Mouse (Mus musculus): ENCODE data around the gene Disc1. TPM values are rescaled to one million over a fixed set of nuclear protein-coding genes. Genes with fewer than 3 reads are reported as not detected.

Gene Disc1
- total and polyA plus RNA-seq, 3 experiments, result not detected

- H3K4me1 ChIP-seq (ENCODE audit: control insufficient read depth in 1 of 2, insufficient read depth in 2 of 2), result peaks cover 0 to 10% of the 10 kb centered on the region in 2 experiments; a peak in 2 of 4 replicates
- H3K9me3 ChIP-seq (replicated peaks; ENCODE audit: low read length), result peaks cover 8% of the 10 kb centered on the region
- H3K36me3 ChIP-seq (replicated peaks in 1 of 2; ENCODE audit: control insufficient read depth in 1 of 2, insufficient read depth in 1 of 2, low read length in 1 of 2), result no peaks in the 10 kb centered on the region
- H3K27me3 ChIP-seq (replicated peaks), result peaks cover 12% of the 10 kb centered on the region
- H3K79me2 ChIP-seq (replicated peaks; ENCODE audit: control insufficient read depth, extremely low read depth, insufficient read depth, poor library complexity, severe bottlenecking), result no peaks in the 10 kb centered on the region
- no peak overlapping the region for H3K9ac ChIP-seq (ENCODE audit: insufficient read depth, low read depth)
- H3K4me2 ChIP-seq (ENCODE audit: insufficient read depth, low read depth, poor library complexity, severe bottlenecking), result no peak overlapping the region
- H3K27ac ChIP-seq (ENCODE audit: insufficient read depth, low read depth), result no peak overlapping the region
- in situ Hi-C loops (cut with MboI; ENCODE audit: low pct_ligation_motif_present, low pct_unique_long_range_greater_than_20kb, low sequenced_read_pairs), result no loop called here
- no peak for TF ChIP-seq ZC3H11A (IDR thresholded peaks at IDR 0.05; ENCODE audit: low read depth, low read length)
- TF ChIP-seq ZMIZ1 (IDR thresholded peaks at IDR 0.05; ENCODE audit: low read depth, low read length), result no peak
- TF ChIP-seq KAT2A (IDR thresholded peaks at IDR 0.05; ENCODE audit: insufficient replicate concordance, low read length), result no peak
- TF ChIP-seq RCOR1 (conservative IDR thresholded peaks at IDR 0.05; ENCODE audit: low read depth, low read length), result no peak
- TF ChIP-seq CHD2 (IDR thresholded peaks at IDR 0.05; ENCODE audit: low read length), result no peak
- no peak for TF ChIP-seq BHLHE40 (IDR thresholded peaks at IDR 0.05; ENCODE audit: low read depth, low read length)
- no peak for TF ChIP-seq USF2 (conservative IDR thresholded peaks at IDR 0.05; ENCODE audit: low read depth, low read length)
- TF ChIP-seq HCFC1 (IDR thresholded peaks at IDR 0.05; ENCODE audit: low read depth, low read length), result no peak
- no peak for TF ChIP-seq NRF1 (IDR thresholded peaks at IDR 0.05; ENCODE audit: low read depth, low read length)
- TF ChIP-seq POLR2A (IDR thresholded peaks at IDR 0.05; ENCODE audit: low read depth, low read length), result no peak
- no peak for TF ChIP-seq PAX5 (IDR thresholded peaks at IDR 0.05; ENCODE audit: low read length)
- no peak for TF ChIP-seq NELFE (IDR thresholded peaks at IDR 0.05; ENCODE audit: low read depth, low read length)
- no peak for TF ChIP-seq POLR2AphosphoS2 (IDR thresholded peaks at IDR 0.05; ENCODE audit: low read depth, low read length)
- TF ChIP-seq TCF12 (IDR thresholded peaks at IDR 0.05; ENCODE audit: low read depth, low read length), result no peak
- TF ChIP-seq JUN (IDR thresholded peaks at IDR 0.05; ENCODE audit: insufficient read depth, low read depth, low read length), result no peak
- TF ChIP-seq ELF1 (IDR thresholded peaks at IDR 0.05; ENCODE audit: low read depth, low read length), result no peak
- TF ChIP-seq ZKSCAN1 (IDR thresholded peaks at IDR 0.05; ENCODE audit: borderline replicate concordance, low read depth, low read length), result no peak
- TF ChIP-seq CHD1 (IDR thresholded peaks at IDR 0.05; ENCODE audit: low read depth, low read length), result no peak
- DNase-seq (ENCODE audit: extremely low read depth), result no peak
- dilution Hi-C loops (cut with MboI; ENCODE audit: extremely low pct_ligation_motif_present, extremely low pct_unique_long_range_greater_than_20kb, low sequenced_read_pairs), result no loop called here
- no peak overlapping the region for H3K4me3 ChIP-seq (replicated peaks in 1 of 3; ENCODE audit: low read depth in 2 of 3, low read length in 2 of 3, poor library complexity in 1 of 3)
These were observed 223.2 kb downstream of the Disc1 start for GRCm38 (mm10) chr8:125277071-125277682.

- DNase-seq (ENCODE audit: extremely low read depth), result no peak
- Histone ChIP-seq H3K36me3 (replicated peaks in 1 of 2; ENCODE audit: control insufficient read depth in 1 of 2, insufficient read depth in 1 of 2, low read length in 1 of 2) (no peaks in the 10 kb centered on the region), H3K9me3 (replicated peaks; ENCODE audit: low read length) (peaks cover 8% of the 10 kb centered on the region), H3K79me2 (replicated peaks; ENCODE audit: control insufficient read depth, extremely low read depth, insufficient read depth, poor library complexity, severe bottlenecking) (no peaks in the 10 kb centered on the region), H3K27ac (ENCODE audit: insufficient read depth, low read depth) (no peak overlapping the region), H3K4me1 (ENCODE audit: control insufficient read depth in 1 of 2, insufficient read depth in 2 of 2) (peaks cover 0 to 10% of the 10 kb centered on the region in 2 experiments; a peak in 2 of 4 replicates), H3K9ac (ENCODE audit: insufficient read depth, low read depth) (no peak overlapping the region), H3K27me3 (replicated peaks) (peaks cover 12% of the 10 kb centered on the region), H3K4me3 (replicated peaks in 1 of 3; ENCODE audit: low read depth in 2 of 3, low read length in 2 of 3, poor library complexity in 1 of 3) (no peak overlapping the region), H3K4me2 (ENCODE audit: insufficient read depth, low read depth, poor library complexity, severe bottlenecking) (no peak overlapping the region)
- in situ Hi-C loops (cut with MboI; ENCODE audit: low pct_ligation_motif_present, low pct_unique_long_range_greater_than_20kb, low sequenced_read_pairs) (no loop called here), dilution Hi-C loops (cut with MboI; ENCODE audit: extremely low pct_ligation_motif_present, extremely low pct_unique_long_range_greater_than_20kb, low sequenced_read_pairs) (no loop called here)
- TF ChIP-seq ZNF384 (IDR thresholded peaks at IDR 0.05; ENCODE audit: low read depth, low read length) (no peak), TBP (conservative IDR thresholded peaks at IDR 0.05; ENCODE audit: low read depth, low read length) (no peak), IRF4 (IDR thresholded peaks at IDR 0.05; ENCODE audit: low read depth, low read length) (no peak), MXI1 (IDR thresholded peaks at IDR 0.05; ENCODE audit: low read depth, low read length) (no peak), POLR2AphosphoS2 (IDR thresholded peaks at IDR 0.05; ENCODE audit: low read depth, low read length) (no peak), UBTF (IDR thresholded peaks at IDR 0.05; ENCODE audit: low read depth, low read length) (no peak), CTCF (conservative IDR thresholded peaks at IDR 0.05 in 1 of 2, IDR thresholded peaks at IDR 0.05 in 1 of 2; ENCODE audit: low read depth in 2 of 2, low read length in 2 of 2) (no peak), BHLHE40 (IDR thresholded peaks at IDR 0.05; ENCODE audit: low read depth, low read length) (no peak)
These were observed 225.2 kb downstream of the Disc1 start for GRCm38 (mm10) chr8:125279156-125279555.
